8 mouse cellular contexts compared by ENCODE assay signal in the genomic region with DNA sequence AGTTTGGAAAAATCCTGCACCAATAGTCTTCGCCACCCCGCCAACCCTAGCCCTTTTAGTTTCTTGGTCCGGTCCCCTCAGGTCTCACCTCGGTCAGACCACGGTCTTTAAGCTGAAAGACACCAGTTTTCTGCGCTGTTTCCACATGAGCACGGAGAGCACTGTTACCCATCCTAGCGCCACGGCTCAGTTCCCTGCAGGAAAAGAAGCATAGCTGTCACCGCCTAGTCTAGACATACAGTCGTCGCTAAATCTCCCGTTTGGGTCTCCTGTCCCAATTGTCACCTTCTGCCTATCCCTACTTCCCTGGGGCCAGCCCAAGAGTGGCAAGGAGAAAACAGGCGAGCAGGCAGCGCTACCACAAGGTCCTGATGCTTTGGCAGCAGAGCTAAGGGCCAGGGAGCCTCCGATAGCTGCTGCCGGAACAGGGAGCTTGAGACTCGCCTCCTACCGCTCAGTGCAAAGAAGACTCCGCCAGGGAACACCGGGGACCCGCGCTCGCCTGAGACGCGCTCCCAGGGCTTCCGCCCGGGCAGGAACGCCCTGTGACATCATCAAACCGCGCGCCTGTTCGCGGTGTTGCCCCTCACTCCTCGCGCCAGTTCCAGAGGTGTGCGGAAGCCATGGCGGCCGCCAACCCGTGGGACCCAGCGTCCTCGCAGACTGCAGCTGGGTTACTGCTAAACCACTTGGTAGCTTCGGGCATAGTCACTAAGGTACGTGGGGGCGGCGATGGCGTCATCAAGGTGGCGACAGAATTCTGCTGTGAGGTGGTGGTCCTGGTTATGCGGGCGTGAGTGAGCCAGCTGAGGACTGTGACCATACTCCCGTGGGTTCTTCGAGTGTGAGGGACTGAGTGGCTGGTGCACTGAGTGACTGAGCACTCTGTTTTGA. TPM values are rescaled to one million over a fixed set of nuclear protein-coding genes. Genes with fewer than 3 reads are reported as not detected.
DNase-seq lines count a peak whose midpoint lies in the region; ATAC-seq lines count a peak whose summit lies in the region.

A gene (plus strand): TSS at position 554 of the 894 bp plus-strand sequence.
A gene (minus strand): TSS at position 691 of the 894 bp plus-strand sequence.

- ATAC-seq in common myeloid progenitor, adult 5-6 weeks (replicated peaks; ENCODE audit: low read depth, poor library complexity, severe bottlenecking): peak; percentile 96
- ATAC-seq in megakaryocyte progenitor cell, adult 5-6 weeks (replicated peaks; ENCODE audit: poor library complexity): peak; percentile 96

- peak; percentile 97 for DNase-seq in ZHBTc4 (ENCODE audit: low read depth, low spot score)
- DNase-seq in gastrocnemius, adult 8-10 months (ENCODE audit: low spot score in 2 of 2): peak; percentile 76 to 80
- DNase-seq in induced T-regulatory cell, adult 2 months (ENCODE audit: low read depth): peak; percentile 95
- peak; percentile 81 to 89 for DNase-seq in left cerebral cortex, adult 9 months (ENCODE audit: low spot score in 2 of 2)
- peak; percentile 94 for DNase-seq in right cerebral cortex, postnatal 14 days
- DNase-seq in urinary bladder, postnatal 36 days (ENCODE audit: low spot score in 2 of 2): peak; percentile 86 to 88

RNA-seq across cellular contexts. Expression of the first gene that starts in this region (rescaled TPM):
- total RNA-seq in common myeloid progenitor, adult 5-6 weeks (2017): 22.5 and 28.5 TPM in 2 replicates
- total RNA-seq in gastrocnemius, adult 8-10 months (2022): 1 to 10 TPM; 6.6 to 9.5 (median 7.1) TPM
- 28.5 and 29.9 TPM in 2 replicates for total RNA-seq in megakaryocyte progenitor cell, adult 5-6 weeks (2015)
- 17.6 and 17.7 TPM in 2 replicates for total RNA-seq in megakaryocyte progenitor cell, adult 5-6 weeks (2017)

RNA-seq across cellular contexts. Expression of the second gene that starts in this region (rescaled TPM):
- total RNA-seq in common myeloid progenitor, adult 5-6 weeks (2017): 15.0 and 22.8 TPM in 2 replicates
- total RNA-seq in gastrocnemius, adult 8-10 months (2022): 10 to 100 TPM; 11.6 to 14.0 (median 11.9) TPM
- total RNA-seq in megakaryocyte progenitor cell, adult 5-6 weeks (2015): 21.4 and 25.6 TPM in 2 replicates
- total RNA-seq in megakaryocyte progenitor cell, adult 5-6 weeks (2017): 16.5 and 22.9 TPM in 2 replicates

Comparison
In these comparisons a context has a peak if more than half of its experiments do, and no peak if none do; other contexts are left out.
1. Peak in every context shown above with its lines: DNase-seq and ATAC-seq.